Mouse (Mus musculus): ENCODE results near the gene Rtl5.
A peak's percentile ranks its signal among the peaks of the same experiment; 100 is the strongest.

Gene Rtl5

GRCm38 (mm10) chrX:102066134-102066533, 5.0 kb downstream of the Rtl5 start:
- peak; percentile 37 to 42 for DNase-seq (ENCODE audit: low spot score in 2 of 2)

- DNase-seq (ENCODE audit: low spot score in 2 of 2) = no peak
Measured at GRCm38 (mm10) chrX:102065213-102065775, 5.8 kb downstream of the Rtl5 start.

GRCm38 (mm10) chrX:102064062-102064461, 7.0 kb downstream of the Rtl5 start:
- DNase-seq (ENCODE audit: low spot score in 2 of 2) = no peak

GRCm38 (mm10) chrX:102060891-102061290, 10.2 kb downstream of the Rtl5 start:
- peak in 1 of 2 experiments; percentile 22 for DNase-seq (ENCODE audit: low spot score in 2 of 2)

- no peak for DNase-seq (ENCODE audit: low spot score in 2 of 2)
Measured at GRCm38 (mm10) chrX:102060243-102060642, 10.9 kb downstream of the Rtl5 start.

GRCm38 (mm10) chrX:102059437-102059836, 11.7 kb downstream of the Rtl5 start:
- no peak for DNase-seq (ENCODE audit: low spot score in 2 of 2)

- no peak for DNase-seq (ENCODE audit: low spot score in 2 of 2)
Measured at GRCm38 (mm10) chrX:102054009-102054408, 17.1 kb downstream of the Rtl5 start.

GRCm38 (mm10) chrX:102053371-102053770, 17.7 kb downstream of the Rtl5 start:
- no peak for DNase-seq (ENCODE audit: low spot score in 2 of 2)

GRCm38 (mm10) chrX:102051225-102051624, 19.9 kb downstream of the Rtl5 start:
- DNase-seq (ENCODE audit: low spot score in 2 of 2) = no peak

- DNase-seq (ENCODE audit: low spot score in 2 of 2) = no peak
Measured at GRCm38 (mm10) chrX:102050552-102050951, 20.6 kb downstream of the Rtl5 start.

- no peak for DNase-seq (ENCODE audit: low spot score in 2 of 2)
Measured at GRCm38 (mm10) chrX:102042386-102042785, 28.7 kb downstream of the Rtl5 start.

GRCm38 (mm10) chrX:102041562-102041961, 29.5 kb downstream of the Rtl5 start:
- no peak for DNase-seq (ENCODE audit: low spot score in 2 of 2)

GRCm38 (mm10) chrX:102037506-102037905, 33.6 kb downstream of the Rtl5 start:
- DNase-seq (ENCODE audit: low spot score in 2 of 2) = no peak

- no peak for DNase-seq (ENCODE audit: low spot score in 2 of 2)
Measured at GRCm38 (mm10) chrX:102036866-102037361, 34.2 kb downstream of the Rtl5 start.

GRCm38 (mm10) chrX:102035671-102036070, 35.4 kb downstream of the Rtl5 start:
- no peak for DNase-seq (ENCODE audit: low spot score in 2 of 2)

- DNase-seq (ENCODE audit: low spot score in 2 of 2) = no peak
Measured at GRCm38 (mm10) chrX:102033566-102033965, 37.5 kb downstream of the Rtl5 start.

GRCm38 (mm10) chrX:102032431-102032830, 38.7 kb downstream of the Rtl5 start:
- no peak for DNase-seq (ENCODE audit: low spot score in 2 of 2)

- peak; percentile 3 to 11 for DNase-seq (ENCODE audit: low spot score in 2 of 2)
Measured at GRCm38 (mm10) chrX:102031851-102032250, 39.3 kb downstream of the Rtl5 start.

GRCm38 (mm10) chrX:102024976-102025375, 46.1 kb downstream of the Rtl5 start:
- no peak for DNase-seq (ENCODE audit: low spot score in 2 of 2)

- DNase-seq (ENCODE audit: low spot score in 2 of 2) = no peak
Measured at GRCm38 (mm10) chrX:102019471-102020240, 51.4 kb downstream of the Rtl5 start.

- no peak for DNase-seq (ENCODE audit: low spot score in 2 of 2)
Measured at GRCm38 (mm10) chrX:102018890-102019289, 52.2 kb downstream of the Rtl5 start.

GRCm38 (mm10) chrX:102017213-102017923, 53.7 kb downstream of the Rtl5 start:
- DNase-seq (ENCODE audit: low spot score in 2 of 2) = no peak
